ENCODE assay signal across 8 mouse cellular contexts in genomic region chr11:90002987-90003348, GRCm38 (mm10). TPM values are rescaled to one million over a fixed set of nuclear protein-coding genes. Genes with fewer than 3 reads are reported as not detected.
DNase-seq lines count a peak whose midpoint lies in the region; ATAC-seq and TF ChIP-seq lines count a peak whose summit lies in the region.

No protein-coding gene starts in this region.

- peak overlapping the region; percentile 54 for H3K4me3 ChIP-seq in kidney, embryonic 15.5 days (replicated peaks)
- peak overlapping the region; percentile 26; the same call in 1 of the 2 replicates for H3K4me3 ChIP-seq in cortical plate, adult 2 months (ENCODE audit: insufficient read depth, low read length)
- H3K4me3 ChIP-seq in hindbrain, embryonic 14.5 days (replicated peaks; ENCODE audit: low read length): peak overlapping the region; percentile 39
- peak overlapping the region; percentile 49 for H3K4me3 ChIP-seq in midbrain, embryonic 13.5 days (replicated peaks)

- no peaks in the 10 kb centered on the region for H3K9me3 ChIP-seq in kidney, embryonic 15.5 days (replicated peaks)
- H3K9me3 ChIP-seq in hindbrain, embryonic 14.5 days (ENCODE audit: control insufficient read depth, low read length): no peaks in the 10 kb centered on the region
- no peaks in the 10 kb centered on the region for H3K9me3 ChIP-seq in midbrain, embryonic 13.5 days

- H3K4me1 ChIP-seq in kidney, embryonic 15.5 days: peaks cover 14% of the 10 kb centered on the region
- no peaks in the 10 kb centered on the region for H3K4me1 ChIP-seq in cortical plate, adult 2 months (ENCODE audit: control insufficient read depth, insufficient read depth, low read length)
- H3K4me1 ChIP-seq in hindbrain, embryonic 14.5 days (replicated peaks; ENCODE audit: control insufficient read depth, insufficient read depth, low read length): peaks cover 7% of the 10 kb centered on the region; the same call in 1 of the 2 replicates
- H3K4me1 ChIP-seq in midbrain, embryonic 13.5 days (replicated peaks): peaks cover 6% of the 10 kb centered on the region

- 14% methylated on average over 8 of the region's 8 CpGs for WGBS in kidney, embryonic 15.5 days
- 13% methylated on average over 7 of the region's 8 CpGs for WGBS in hindbrain, embryonic 14.5 days
- 10% methylated on average over 8 of the region's 8 CpGs for WGBS in midbrain, embryonic 13.5 days

- no peak for ATAC-seq in kidney, embryonic 15.5 days (replicated peaks; ENCODE audit: low FRiP score)
- ATAC-seq in hindbrain, embryonic 14.5 days (ENCODE audit: low FRiP score): no peak
- ATAC-seq in midbrain, embryonic 13.5 days: peak; percentile 58; the same call in 1 of the 2 replicates

- peak overlapping the region; percentile 76; the same call in 1 of the 2 replicates for H3K27ac ChIP-seq in kidney, embryonic 15.5 days
- H3K27ac ChIP-seq in cortical plate, adult 2 months (ENCODE audit: insufficient read depth, low read length): no peak overlapping the region
- H3K27ac ChIP-seq in hindbrain, embryonic 14.5 days: no peak overlapping the region
- no peak overlapping the region for H3K27ac ChIP-seq in midbrain, embryonic 13.5 days

- no peak for TF ChIP-seq CTCF in cortical plate, adult 2 months (IDR thresholded peaks at IDR 0.05; ENCODE audit: extremely low read depth, insufficient read depth, low read length)

- H3K27me3 ChIP-seq in kidney, embryonic 15.5 days: no peaks in the 10 kb centered on the region
- H3K27me3 ChIP-seq in hindbrain, embryonic 14.5 days (ENCODE audit: control insufficient read depth, insufficient read depth, low read length): no peaks in the 10 kb centered on the region
- H3K27me3 ChIP-seq in midbrain, embryonic 13.5 days: no peaks in the 10 kb centered on the region; the same call in 1 of the 2 replicates

- peak overlapping the region; percentile 64; the same call in 1 of the 2 replicates for H3K9ac ChIP-seq in kidney, embryonic 15.5 days
- H3K9ac ChIP-seq in hindbrain, embryonic 14.5 days: no peak overlapping the region
- H3K9ac ChIP-seq in midbrain, embryonic 13.5 days (replicated peaks): peak overlapping the region; percentile 65

- no peak for DNase-seq in kidney, adult 8-10 months
- no peak for DNase-seq in hindbrain, embryonic 14.5 days (ENCODE audit: low spot score)
- no peak for DNase-seq in spleen, postnatal 36 days (ENCODE audit: low spot score in 2 of 2)
- DNase-seq in right cerebral cortex, postnatal 10 days (ENCODE audit: low spot score in 2 of 2): no peak
- DNase-seq in adrenal gland, adult 18-20 months (ENCODE audit: low spot score in 2 of 2): no peak

- no peak for TF ChIP-seq POLR2A in cortical plate, adult 2 months (IDR thresholded peaks at IDR 0.05; ENCODE audit: extremely low read depth, insufficient read depth, low read length)

- H3K4me2 ChIP-seq in kidney, embryonic 15.5 days: peak overlapping the region; percentile 84
- peak overlapping the region; percentile 72 for H3K4me2 ChIP-seq in hindbrain, embryonic 14.5 days (replicated peaks)
- H3K4me2 ChIP-seq in midbrain, embryonic 13.5 days (replicated peaks): peak overlapping the region; percentile 75

- H3K36me3 ChIP-seq in kidney, embryonic 15.5 days: no peaks in the 10 kb centered on the region
- H3K36me3 ChIP-seq in hindbrain, embryonic 14.5 days (replicated peaks; ENCODE audit: control insufficient read depth, insufficient read depth): no peaks in the 10 kb centered on the region
- no peaks in the 10 kb centered on the region for H3K36me3 ChIP-seq in midbrain, embryonic 13.5 days

RNA-seq across cellular contexts. Expression of gene Pctp, which starts 0.3 kb away (rescaled TPM):
- 12.1 and 13.1 TPM in 2 replicates for polyA plus RNA-seq in kidney, embryonic 15.5 days (2015; fragmentation: Nextera tagmentation; extraction: Ambion mirVana)
- polyA plus RNA-seq in cortical plate, adult 2 months (2012; rRNA removed): 1.6 TPM in 2 replicates
- polyA plus RNA-seq in hindbrain, embryonic 14.5 days (2014; fragmentation: Nextera tagmentation; extraction: Ambion mirVana): 0.73 and 1.6 TPM in 2 replicates
- polyA plus RNA-seq in midbrain, embryonic 13.5 days (2015; fragmentation: Nextera tagmentation; extraction: Ambion mirVana): 2.5 and 2.6 TPM in 2 replicates
- 1 to 10 TPM; 6.7 to 7.1 TPM for total RNA-seq in adrenal gland, adult 18-20 months (2021)

RNA-seq across cellular contexts. Expression of gene Tmem100, which starts 27.2 kb away (rescaled TPM):
- 21.9 and 24.4 TPM in 2 replicates for polyA plus RNA-seq in kidney, embryonic 15.5 days (2015; fragmentation: Nextera tagmentation; extraction: Ambion mirVana)
- polyA plus RNA-seq in cortical plate, adult 2 months (2012; rRNA removed): 17.8 and 18.2 TPM in 2 replicates
- 13.4 and 15.0 TPM in 2 replicates for polyA plus RNA-seq in hindbrain, embryonic 14.5 days (2014; fragmentation: Nextera tagmentation; extraction: Ambion mirVana)
- 5.6 and 6.9 TPM in 2 replicates for polyA plus RNA-seq in midbrain, embryonic 13.5 days (2015; fragmentation: Nextera tagmentation; extraction: Ambion mirVana)
- total RNA-seq in adrenal gland, adult 18-20 months (2021): 1 to 10 TPM; 3.9 to 5.9 TPM
